Mouse (Mus musculus) cerebellum, adult 2 months (tissue): ENCODE measurements at regions not wholly inside any gene's neighbourhood (a gene's known extent, or its start where the extent isn't known, plus 50 kb on each side); places are given as distances from the start of the nearest gene placed in this dataset.

Experiments used
- CTCF ChIP-seq: fragments of 200-500 bp; IDR thresholded peaks from 2 replicates; pipeline ENCODE4 v1.5.1; 2011; ENCODE audit warnings: low read depth, mild to moderate bottlenecking, control low read depth, low read length, moderate library complexity, borderline replicate concordance; ENCODE audit not compliant: insufficient read depth
- POLR2A ChIP-seq: fragments of 200-500 bp; IDR thresholded peaks from 2 replicates; pipeline ENCODE4 v1.6.1; 2011; ENCODE audit warnings: low read length, control low read depth, borderline replicate concordance; ENCODE audit not compliant: insufficient read depth

GRCm38 (mm10) chr4:152859161-152859560, 381.5 kb upstream of the Kcnab2 start:
- TF ChIP-seq POLR2A = no peak
- TF ChIP-seq CTCF = no peak
